Mouse (Mus musculus) midbrain, embryonic 12.5 days (tissue): ENCODE data around the gene Limd2. TPM values are rescaled to one million over a fixed set of nuclear protein-coding genes. Genes with fewer than 3 reads are reported as not detected.

Experiments used
- ATAC-seq: fragments of 200-750 bp; cut with Nextera tagmentation; 2 replicates; pipeline ENCODE4 v1.8.0; 2017; ENCODE audit warnings: low read depth, moderate TSS enrichment, moderate library complexity; ENCODE audit not compliant: low FRiP score
- H3K27ac ChIP-seq: fragments of 300-500 bp; sonication (generic); replicated peaks from 2 replicates; pipeline ENCODE4 v1.5.1; 2016; ENCODE audit warnings: mild to moderate bottlenecking
- H3K27me3 ChIP-seq: fragments of 300-500 bp; sonication (generic); 2 replicates; pipeline ENCODE4 v1.6.1; 2016; ENCODE audit warnings: mild to moderate bottlenecking
- H3K36me3 ChIP-seq: fragments of 300-500 bp; sonication (generic); 2 replicates; pipeline ENCODE4 v1.6.1; 2016
- H3K4me1 ChIP-seq: fragments of 300-500 bp; sonication (generic); 2 replicates; pipeline ENCODE4 v1.6.1; 2016
- H3K4me2 ChIP-seq: fragments of 300-500 bp; sonication (generic); replicated peaks from 2 replicates; pipeline ENCODE4 v1.6.1; 2016; ENCODE audit warnings: mild to moderate bottlenecking, moderate library complexity
- H3K4me3 ChIP-seq: fragments of 300-500 bp; sonication (generic); 2 replicates; pipeline ENCODE4 v1.5.1; 2016; ENCODE audit warnings: mild to moderate bottlenecking
- H3K9ac ChIP-seq: fragments of 300-500 bp; sonication (generic); replicated peaks from 2 replicates; pipeline ENCODE4 v1.6.1; 2016; ENCODE audit warnings: mild to moderate bottlenecking, moderate library complexity
- H3K9me3 ChIP-seq: fragments of 300-500 bp; sonication (generic); 2 replicates; pipeline ENCODE4 v1.6.1; 2016; ENCODE audit warnings: mild to moderate bottlenecking
- WGBS: fragments of 180-500 bp; shearing (Covaris S2); methylation state at CpG from one replicate; pipeline ENCODE4 v1.1.7; 2016; 5-methylcytosine and 5-hydroxymethylcytosine counted together
- polyA plus RNA-seq: library from polyadenylated mRNA; unstranded; fragments of >200 nt; fragmentation: Nextera tagmentation; extraction: Ambion mirVana; gene quantifications from 2 replicates; pipeline ENCODE4 v1.2.1, GENCODE M21; 2016

Limd2 gene
- polyA plus RNA-seq, 1 experiment from 2014 or later, result 309 TPM

GRCm38 (mm10) chr11:106192241-106192640 is 31.6 kb upstream of the Limd2 start:
- Histone ChIP-seq H3K4me1 (peaks cover 10% of the 10 kb centered on the region), H3K9ac (peak overlapping the region; percentile 77; the same call in 1 of the 2 replicates), H3K9me3 (no peaks in the 10 kb centered on the region), H3K27me3 (no peaks in the 10 kb centered on the region), H3K36me3 (peaks cover 14% of the 10 kb centered on the region), H3K4me2 (peak overlapping the region; percentile 74), H3K27ac (no peak overlapping the region), H3K4me3 (no peak overlapping the region)
- ATAC-seq, result no peak
- WGBS, result 96% methylated on average over 5 of the region's 5 CpGs

GRCm38 (mm10) chr11:106191716-106192115 is 31.1 kb upstream of the Limd2 start:
- Histone ChIP-seq H3K27ac (no peak overlapping the region), H3K4me1 (peaks cover 10% of the 10 kb centered on the region), H3K4me3 (no peak overlapping the region), H3K9me3 (no peaks in the 10 kb centered on the region), H3K27me3 (no peaks in the 10 kb centered on the region), H3K9ac (no peak overlapping the region), H3K36me3 (peaks cover 9% of the 10 kb centered on the region), H3K4me2 (no peak overlapping the region)
- no peak for ATAC-seq
- 95% methylated on average over 3 of the region's 3 CpGs for WGBS

- peaks cover 10% of the 10 kb centered on the region; the same call in 1 of the 2 replicates for H3K36me3 ChIP-seq
- WGBS, result 89% methylated on average over 4 of the region's 4 CpGs
- no peak overlapping the region for H3K9ac ChIP-seq
- no peak overlapping the region for H3K4me3 ChIP-seq
- ATAC-seq, result no peak
- H3K9me3 ChIP-seq, result no peaks in the 10 kb centered on the region
- peaks cover 2% of the 10 kb centered on the region for H3K4me1 ChIP-seq
- no peaks in the 10 kb centered on the region for H3K27me3 ChIP-seq
- no peak overlapping the region for H3K4me2 ChIP-seq
- no peak overlapping the region for H3K27ac ChIP-seq
These were observed 26.7 kb upstream of the Limd2 start for GRCm38 (mm10) chr11:106187326-106187725.

GRCm38 (mm10) chr11:106180449-106180801 is 19.8 kb upstream of the Limd2 start:
- Histone ChIP-seq H3K4me2 (no peak overlapping the region), H3K9ac (no peak overlapping the region), H3K4me3 (no peak overlapping the region), H3K36me3 (peaks cover 17% of the 10 kb centered on the region; the same call in 1 of the 2 replicates), H3K27ac (no peak overlapping the region), H3K4me1 (no peaks in the 10 kb centered on the region), H3K9me3 (no peaks in the 10 kb centered on the region), H3K27me3 (no peaks in the 10 kb centered on the region)
- WGBS, result 86% methylated on average over 2 of the region's 2 CpGs
- no peak for ATAC-seq

GRCm38 (mm10) chr11:106179711-106180448 is 19.2 kb upstream of the Limd2 start:
- Histone ChIP-seq H3K36me3 (peaks cover 17% of the 10 kb centered on the region; the same call in 1 of the 2 replicates), H3K9ac (no peak overlapping the region), H3K4me3 (no peak overlapping the region), H3K9me3 (no peaks in the 10 kb centered on the region), H3K27me3 (no peaks in the 10 kb centered on the region), H3K27ac (no peak overlapping the region), H3K4me1 (no peaks in the 10 kb centered on the region), H3K4me2 (no peak overlapping the region)
- ATAC-seq, result no peak
- WGBS, result 80% methylated on average over 7 of the region's 7 CpGs

- Histone ChIP-seq H3K4me1 (no peaks in the 10 kb centered on the region), H3K4me2 (no peak overlapping the region), H3K9me3 (no peaks in the 10 kb centered on the region), H3K27ac (no peak overlapping the region), H3K9ac (no peak overlapping the region), H3K27me3 (no peaks in the 10 kb centered on the region), H3K4me3 (no peak overlapping the region), H3K36me3 (peaks cover 11% of the 10 kb centered on the region; the same call in 1 of the 2 replicates)
- WGBS, result 81% methylated on average over 5 of the region's 5 CpGs
- no peak for ATAC-seq
These were observed 17.5 kb upstream of the Limd2 start for GRCm38 (mm10) chr11:106178036-106178782.

- Histone ChIP-seq H3K4me3 (no peak overlapping the region), H3K4me1 (no peaks in the 10 kb centered on the region), H3K4me2 (no peak overlapping the region), H3K36me3 (peaks cover 4% of the 10 kb centered on the region; the same call in 1 of the 2 replicates), H3K9ac (no peak overlapping the region), H3K9me3 (no peaks in the 10 kb centered on the region), H3K27ac (no peak overlapping the region), H3K27me3 (no peaks in the 10 kb centered on the region)
- no peak for ATAC-seq
- 91% methylated on average over 5 of the region's 5 CpGs for WGBS
These were observed 15.7 kb upstream of the Limd2 start for GRCm38 (mm10) chr11:106176372-106176771.

- H3K4me1 ChIP-seq, result no peaks in the 10 kb centered on the region
- H3K4me2 ChIP-seq, result no peak overlapping the region
- peaks cover 11% of the 10 kb centered on the region for H3K36me3 ChIP-seq
- H3K9ac ChIP-seq, result no peak overlapping the region
- ATAC-seq, result no peak
- WGBS, result 84% methylated on average over 3 of the region's 3 CpGs
- H3K9me3 ChIP-seq, result no peaks in the 10 kb centered on the region
- no peaks in the 10 kb centered on the region for H3K27me3 ChIP-seq
- no peak overlapping the region for H3K4me3 ChIP-seq
- no peak overlapping the region for H3K27ac ChIP-seq
These were observed 14.4 kb upstream of the Limd2 start for GRCm38 (mm10) chr11:106175081-106175480.

- WGBS, result 84% methylated on average over 5 of the region's 5 CpGs
- no peaks in the 10 kb centered on the region for H3K4me1 ChIP-seq
These were observed 13.7 kb upstream of the Limd2 start for GRCm38 (mm10) chr11:106174372-106174771.

GRCm38 (mm10) chr11:106173228-106173627 is 12.6 kb upstream of the Limd2 start:
- Histone ChIP-seq H3K4me3 (no peak overlapping the region), H3K36me3 (peaks cover 18% of the 10 kb centered on the region), H3K9ac (no peak overlapping the region), H3K9me3 (no peaks in the 10 kb centered on the region), H3K27ac (no peak overlapping the region), H3K4me2 (no peak overlapping the region), H3K4me1 (no peaks in the 10 kb centered on the region), H3K27me3 (no peaks in the 10 kb centered on the region)
- no peak for ATAC-seq
- 90% methylated on average over 2 of the region's 2 CpGs for WGBS

More at GRCm38 (mm10) chr11:106174372-106174771, 13.7 kb upstream of the Limd2 start:
- ATAC-seq, result no peak
- Histone ChIP-seq H3K27me3 (no peaks in the 10 kb centered on the region), H3K36me3 (peaks cover 15% of the 10 kb centered on the region), H3K9ac (no peak overlapping the region), H3K4me3 (no peak overlapping the region), H3K27ac (no peak overlapping the region), H3K9me3 (no peaks in the 10 kb centered on the region), H3K4me2 (no peak overlapping the region)

- no peak for ATAC-seq
- H3K4me3 ChIP-seq, result no peak overlapping the region
- H3K4me1 ChIP-seq, result no peaks in the 10 kb centered on the region
- WGBS, result 86% methylated on average over 7 of the region's 7 CpGs
- H3K27ac ChIP-seq, result no peak overlapping the region
- no peaks in the 10 kb centered on the region for H3K27me3 ChIP-seq
- H3K9ac ChIP-seq, result no peak overlapping the region
- no peaks in the 10 kb centered on the region for H3K9me3 ChIP-seq
- H3K4me2 ChIP-seq, result no peak overlapping the region
- H3K36me3 ChIP-seq, result peaks cover 41% of the 10 kb centered on the region
These were observed 10.1 kb upstream of the Limd2 start for GRCm38 (mm10) chr11:106170807-106171206.

GRCm38 (mm10) chr11:106167435-106167834 is 6.8 kb upstream of the Limd2 start:
- Histone ChIP-seq H3K4me3 (no peak overlapping the region), H3K4me2 (no peak overlapping the region), H3K9me3 (no peaks in the 10 kb centered on the region), H3K27me3 (no peaks in the 10 kb centered on the region), H3K36me3 (peaks cover 68% of the 10 kb centered on the region), H3K4me1 (no peaks in the 10 kb centered on the region), H3K27ac (no peak overlapping the region), H3K9ac (no peak overlapping the region)
- ATAC-seq, result no peak
- WGBS, result 91% methylated on average over 5 of the region's 5 CpGs
